Mouse (Mus musculus): ENCODE data around the gene Fam19a1.

Gene Fam19a1

GRCm38 (mm10) chr6:96266456-96266855 is 153.5 kb downstream of the Fam19a1 start:
- DNase-seq = no peak

GRCm38 (mm10) chr6:96268788-96269187 is 155.8 kb downstream of the Fam19a1 start:
- no peak for DNase-seq

GRCm38 (mm10) chr6:96270436-96270835 is 157.5 kb downstream of the Fam19a1 start:
- no peak for DNase-seq

GRCm38 (mm10) chr6:96283731-96284130 is 170.8 kb downstream of the Fam19a1 start:
- DNase-seq = no peak

- no peak for DNase-seq
These were observed 171.6 kb downstream of the Fam19a1 start for GRCm38 (mm10) chr6:96284590-96284989.

GRCm38 (mm10) chr6:96286276-96286675 is 173.3 kb downstream of the Fam19a1 start:
- DNase-seq = no peak

- no peak for DNase-seq
These were observed 174.4 kb downstream of the Fam19a1 start for GRCm38 (mm10) chr6:96287377-96287776.

GRCm38 (mm10) chr6:96289672-96290071 is 176.7 kb downstream of the Fam19a1 start:
- no peak for DNase-seq

- DNase-seq = no peak
These were observed 234.5 kb downstream of the Fam19a1 start for GRCm38 (mm10) chr6:96347491-96347890.

GRCm38 (mm10) chr6:96349446-96350025 is 236.6 kb downstream of the Fam19a1 start:
- DNase-seq = no peak

GRCm38 (mm10) chr6:96369544-96369943 is 256.6 kb downstream of the Fam19a1 start:
- no peak for DNase-seq

GRCm38 (mm10) chr6:96372848-96373247 is 259.9 kb downstream of the Fam19a1 start:
- DNase-seq = no peak

GRCm38 (mm10) chr6:96373274-96373673 is 260.3 kb downstream of the Fam19a1 start:
- DNase-seq = no peak

- no peak for DNase-seq
These were observed 263.8 kb downstream of the Fam19a1 start for GRCm38 (mm10) chr6:96376773-96377172.

GRCm38 (mm10) chr6:96379229-96379628 is 266.3 kb downstream of the Fam19a1 start:
- peak; percentile 28 for DNase-seq

GRCm38 (mm10) chr6:96384441-96384840 is 271.5 kb downstream of the Fam19a1 start:
- DNase-seq = no peak

GRCm38 (mm10) chr6:96418866-96419265 is 305.9 kb downstream of the Fam19a1 start:
- DNase-seq = no peak

- DNase-seq = no peak
These were observed 306.9 kb downstream of the Fam19a1 start for GRCm38 (mm10) chr6:96419704-96420382.

GRCm38 (mm10) chr6:96420515-96420914 is 307.6 kb downstream of the Fam19a1 start:
- no peak for DNase-seq

- DNase-seq = no peak
These were observed 316.4 kb downstream of the Fam19a1 start for GRCm38 (mm10) chr6:96429390-96429789.

- DNase-seq = peak; percentile 35
These were observed 319.4 kb downstream of the Fam19a1 start for GRCm38 (mm10) chr6:96432397-96432796.

GRCm38 (mm10) chr6:96433896-96434295 is 320.9 kb downstream of the Fam19a1 start:
- no peak for DNase-seq

- DNase-seq = no peak
These were observed 322.6 kb downstream of the Fam19a1 start for GRCm38 (mm10) chr6:96435545-96435944.

- no peak for DNase-seq
These were observed 324.9 kb downstream of the Fam19a1 start for GRCm38 (mm10) chr6:96437814-96438213.

GRCm38 (mm10) chr6:96439419-96439818 is 326.5 kb downstream of the Fam19a1 start:
- DNase-seq = peak; percentile 48
